Mouse (Mus musculus) heart, adult 2 months (tissue): ENCODE measurements around the gene Insl3.
"Not testable (repeated sequence)": the region's sequence is repeated elsewhere in the genome, so short reads cannot be mapped to it uniquely, and the experiment has no call there.

Source experiments
- CTCF ChIP-seq: fragments of 200-600 bp; IDR thresholded peaks from 2 replicates; pipeline ENCODE4 v1.8.1; 2022; ENCODE audit warnings: antibody characterized with exemption, mild to moderate bottlenecking, moderate library complexity
- POLR2A ChIP-seq: fragments of 200-500 bp; IDR thresholded peaks from 2 replicates; pipeline ENCODE4 v1.6.1; 2011; ENCODE audit warnings: mild to moderate bottlenecking, low read depth, low read length, control low read depth; ENCODE audit not compliant: insufficient read depth

- TF ChIP-seq POLR2A, CTCF: not testable (repeated sequence)
Observed at GRCm38 (mm10) chr8:71738316-71738715, 49.3 kb downstream of the Insl3 start.
